Mouse (Mus musculus) embryonic fibroblast, embryonic 13.5 days (primary cell): ENCODE data around the gene Umad1. TPM values are rescaled to one million over a fixed set of nuclear protein-coding genes. Genes with fewer than 3 reads are reported as not detected.

Experiments used
- H3K27ac ChIP-seq: 2 replicates; pipeline ENCODE4 v1.5.1; 2012; ENCODE audit warnings: low read length, control low read depth, inconsistent platforms; ENCODE audit not compliant: insufficient read depth
- H3K4me1 ChIP-seq: 2 replicates; pipeline ENCODE4 v1.6.1; 2011; ENCODE audit warnings: low read length; ENCODE audit not compliant: control insufficient read depth, insufficient read depth
- H3K4me3 ChIP-seq: 2 replicates; pipeline ENCODE4 v1.5.1; 2011; ENCODE audit warnings: mild to moderate bottlenecking, control low read depth, low read length; ENCODE audit not compliant: insufficient read depth
- CTCF ChIP-seq: IDR thresholded peaks from 2 replicates; pipeline ENCODE4 v1.5.1; 2011; ENCODE audit warnings: mild to moderate bottlenecking, control low read depth, low read length, moderate library complexity, borderline replicate concordance; ENCODE audit not compliant: insufficient read depth
- POLR2A ChIP-seq: IDR thresholded peaks from 2 replicates; pipeline ENCODE4 v1.6.1; 2011; ENCODE audit warnings: low read depth, mild to moderate bottlenecking, control low read depth, low read length, moderate library complexity
- polyA plus RNA-seq: library from polyadenylated mRNA; stranded (reverse); fragments of >200 nt; gene quantifications from 2 replicates; pipeline ENCODE4 v1.2.4, GENCODE M21; 2011; ENCODE audit warnings: low read depth; ENCODE audit not compliant: missing spikeins, insufficient read length

Gene Umad1
- polyA plus RNA-seq, 1 experiment: 10.0 TPM

DNA sequence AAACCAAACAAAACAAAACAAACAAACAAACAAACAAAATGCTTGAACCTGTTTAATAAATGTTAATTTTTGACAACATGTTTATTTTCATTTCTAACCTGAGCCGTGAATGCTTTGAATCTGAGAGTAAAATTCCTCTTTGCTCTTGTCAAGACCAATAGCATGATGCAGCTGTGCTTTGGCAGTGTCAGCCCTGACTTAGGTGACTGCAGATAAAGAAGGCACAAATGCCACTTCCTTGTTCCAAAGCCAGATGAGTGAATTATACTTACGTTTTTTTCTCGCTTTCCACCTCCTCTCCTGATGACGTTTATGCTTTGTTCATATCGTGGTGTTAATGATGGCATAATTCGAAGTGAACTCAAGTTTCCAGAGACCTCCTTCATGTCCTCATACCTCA, 131.2 kb downstream of the Umad1 start:
- TF ChIP-seq CTCF (no peak), POLR2A (no peak)
- H3K27ac ChIP-seq: no peak overlapping the region
- no peaks in the 10 kb centered on the region for H3K4me1 ChIP-seq
- no peak overlapping the region for H3K4me3 ChIP-seq

DNA sequence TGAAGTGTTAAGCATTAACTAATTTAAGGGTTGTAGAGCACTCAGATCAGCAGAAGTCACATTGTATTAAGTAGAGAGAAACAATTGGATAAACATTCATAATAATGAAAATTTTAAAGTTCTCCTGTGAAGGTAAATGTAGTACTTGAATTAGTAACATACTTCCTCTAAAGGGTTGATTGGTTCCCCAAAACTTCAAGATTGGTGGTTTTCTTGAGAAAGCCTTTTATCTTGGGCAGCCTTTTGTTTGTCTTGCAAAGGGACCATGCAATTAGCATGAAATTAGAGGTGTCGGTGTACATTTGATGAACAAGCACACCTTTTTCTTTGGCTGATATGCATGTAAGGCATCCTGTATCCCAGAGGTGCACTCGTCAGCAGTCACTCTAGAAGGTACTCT, 131.8 kb downstream of the Umad1 start:
- no peak for TF ChIP-seq CTCF
- no peak for TF ChIP-seq POLR2A
- no peak overlapping the region for H3K27ac ChIP-seq
- no peak overlapping the region for H3K4me3 ChIP-seq
- H3K4me1 ChIP-seq: no peaks in the 10 kb centered on the region

DNA sequence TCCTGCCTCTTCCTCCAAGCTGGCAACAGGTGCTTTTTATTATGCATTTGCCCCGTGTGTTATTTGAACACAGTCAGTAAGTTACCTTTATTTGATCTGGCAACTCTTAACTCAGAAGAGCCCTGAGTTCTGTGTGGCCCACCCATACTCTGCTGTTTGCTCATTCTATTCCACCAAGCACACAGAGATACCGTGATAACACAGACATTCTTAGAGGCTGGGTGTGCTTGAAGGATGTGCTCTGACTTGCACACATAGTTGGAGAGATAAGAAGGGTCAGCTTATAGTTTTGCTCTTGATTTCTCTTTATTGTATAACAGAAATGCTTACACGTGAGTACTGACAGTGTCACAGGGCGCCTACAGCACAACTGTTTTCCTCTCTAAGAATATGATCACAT, 133.9 kb downstream of the Umad1 start:
- Histone ChIP-seq H3K4me1 (no peaks in the 10 kb centered on the region), H3K27ac (no peak overlapping the region), H3K4me3 (no peak overlapping the region)
- TF ChIP-seq CTCF (no peak), POLR2A (no peak)

DNA sequence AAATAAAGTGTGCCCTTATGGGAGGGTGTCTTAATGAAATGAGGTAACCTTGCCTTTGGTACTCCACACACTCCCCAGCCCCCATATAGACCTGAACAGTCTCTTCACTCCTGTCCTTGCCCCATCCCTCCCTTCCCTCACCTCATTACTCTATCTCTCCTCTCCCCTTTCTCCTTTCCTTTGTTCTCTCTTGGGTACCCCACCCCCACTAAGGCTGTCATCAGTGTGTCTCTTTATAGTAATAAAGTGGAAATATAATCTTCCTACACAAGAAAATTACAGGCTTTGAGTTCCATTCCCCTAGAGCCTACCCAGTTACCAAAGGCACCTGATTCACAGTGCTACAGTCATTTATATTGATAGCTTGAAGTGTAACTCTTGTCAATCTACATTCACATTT, 135.0 kb downstream of the Umad1 start:
- no peak overlapping the region for H3K27ac ChIP-seq
- TF ChIP-seq POLR2A (no peak), CTCF (no peak)
- no peaks in the 10 kb centered on the region for H3K4me1 ChIP-seq
- H3K4me3 ChIP-seq: no peak overlapping the region

DNA sequence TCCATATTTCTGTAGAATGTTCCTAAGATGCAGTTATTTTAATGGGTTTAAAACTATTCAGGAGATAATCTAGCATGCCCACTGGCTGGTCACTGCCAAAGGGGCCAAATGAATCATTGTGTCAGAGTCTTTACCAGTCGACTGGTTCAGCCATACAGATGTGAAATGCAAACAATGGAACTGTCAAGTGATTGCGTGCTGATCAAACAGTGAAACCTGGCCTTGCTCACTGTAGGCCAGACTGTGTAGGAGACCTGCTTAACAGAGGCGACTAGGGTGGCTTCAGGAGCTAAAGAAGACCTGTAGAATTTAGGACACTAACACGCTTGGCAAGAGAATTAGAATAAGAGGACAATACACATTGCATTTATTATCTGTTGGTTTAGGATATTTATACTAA, 136.0 kb downstream of the Umad1 start:
- no peaks in the 10 kb centered on the region for H3K4me1 ChIP-seq
- no peak for TF ChIP-seq CTCF
- no peak for TF ChIP-seq POLR2A
- no peak overlapping the region for H3K27ac ChIP-seq
- H3K4me3 ChIP-seq: no peak overlapping the region

DNA sequence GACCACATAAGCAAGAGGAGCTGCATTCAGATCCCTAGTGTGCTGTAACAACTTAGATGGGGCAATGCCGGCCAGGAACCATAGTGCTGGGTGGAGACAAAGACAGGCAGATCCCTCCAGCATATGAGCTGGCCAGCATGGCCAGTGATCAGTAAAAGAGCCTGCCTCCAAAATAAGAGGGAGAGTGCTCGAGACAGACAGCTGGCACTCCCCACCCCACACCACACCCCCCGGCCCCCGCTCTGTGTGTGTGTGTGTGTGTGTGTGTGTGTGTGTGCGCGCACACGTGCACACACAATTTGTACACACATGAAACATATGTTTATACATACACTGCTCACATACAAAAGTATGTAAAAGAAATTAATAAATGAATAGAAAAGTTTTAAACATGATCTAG, 138.2 kb downstream of the Umad1 start:
- H3K27ac ChIP-seq: no peak overlapping the region
- TF ChIP-seq POLR2A: no peak
- no peak for TF ChIP-seq CTCF
- H3K4me1 ChIP-seq: no peaks in the 10 kb centered on the region
- no peak overlapping the region for H3K4me3 ChIP-seq

DNA sequence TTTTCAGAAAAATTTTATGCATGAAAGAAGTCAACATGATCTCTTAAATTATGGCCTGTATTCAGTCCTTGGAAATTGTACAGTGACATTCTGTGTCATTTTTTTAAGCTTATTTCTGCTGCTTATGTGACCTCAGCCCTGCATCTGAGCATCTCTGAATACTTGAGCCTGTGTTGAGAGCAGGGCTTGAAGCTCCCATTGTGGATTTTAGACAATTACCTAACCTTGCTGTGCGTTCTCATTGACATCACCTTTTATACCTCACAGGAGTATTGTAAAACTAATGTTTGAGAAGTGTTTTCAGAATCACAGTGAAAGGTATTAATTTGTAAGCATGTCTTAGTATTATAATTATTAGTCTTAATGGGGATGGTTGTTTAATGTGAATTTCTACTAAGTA, 140.6 kb downstream of the Umad1 start:
- H3K27ac ChIP-seq: no peak overlapping the region
- no peak overlapping the region for H3K4me3 ChIP-seq
- no peaks in the 10 kb centered on the region for H3K4me1 ChIP-seq
- TF ChIP-seq CTCF (no peak), POLR2A (no peak)

DNA sequence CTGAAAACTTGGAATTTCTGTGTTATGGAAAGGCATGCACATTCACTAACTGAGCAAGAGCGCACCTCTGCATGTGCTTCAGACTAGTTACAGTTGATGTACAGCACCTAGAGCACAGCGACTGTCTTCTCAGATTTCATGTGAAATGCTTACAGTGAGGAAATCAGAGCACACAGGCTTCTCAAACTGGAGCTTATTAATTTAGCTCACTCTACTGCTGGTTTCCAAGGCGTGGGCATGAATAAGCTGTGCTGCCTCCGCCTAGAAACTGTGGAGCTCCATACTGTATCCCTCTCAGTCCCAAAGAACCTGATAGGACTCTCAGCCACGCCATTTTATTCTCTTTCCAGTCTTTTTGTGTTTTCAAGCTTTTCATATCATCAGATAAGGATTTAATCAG, 144.0 kb downstream of the Umad1 start:
- Histone ChIP-seq H3K4me3 (no peak overlapping the region), H3K27ac (no peak overlapping the region), H3K4me1 (no peaks in the 10 kb centered on the region)
- TF ChIP-seq POLR2A: no peak
- TF ChIP-seq CTCF: no peak

DNA sequence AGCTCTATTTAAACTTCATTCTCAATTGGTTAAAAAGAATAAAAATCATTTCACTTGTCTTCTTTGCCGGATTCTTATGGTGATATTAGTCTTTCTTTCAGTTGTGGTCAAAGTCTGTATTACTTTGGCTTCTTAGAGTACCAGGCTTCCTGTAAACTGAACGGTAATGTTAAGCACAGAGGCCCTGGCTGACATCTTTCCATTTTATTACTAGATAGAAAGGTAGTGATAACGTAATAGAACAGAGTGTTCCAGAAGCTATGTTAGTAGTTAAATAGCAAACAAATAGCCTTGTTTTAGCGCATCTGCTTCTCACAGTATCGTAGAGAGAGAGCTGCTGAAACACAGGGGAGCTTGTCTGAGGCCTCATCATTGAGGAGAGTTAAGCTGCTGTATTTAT, 146.8 kb downstream of the Umad1 start:
- H3K4me3 ChIP-seq: no peak overlapping the region
- no peak overlapping the region for H3K27ac ChIP-seq
- TF ChIP-seq POLR2A (no peak), CTCF (no peak)
- H3K4me1 ChIP-seq: no peaks in the 10 kb centered on the region

DNA sequence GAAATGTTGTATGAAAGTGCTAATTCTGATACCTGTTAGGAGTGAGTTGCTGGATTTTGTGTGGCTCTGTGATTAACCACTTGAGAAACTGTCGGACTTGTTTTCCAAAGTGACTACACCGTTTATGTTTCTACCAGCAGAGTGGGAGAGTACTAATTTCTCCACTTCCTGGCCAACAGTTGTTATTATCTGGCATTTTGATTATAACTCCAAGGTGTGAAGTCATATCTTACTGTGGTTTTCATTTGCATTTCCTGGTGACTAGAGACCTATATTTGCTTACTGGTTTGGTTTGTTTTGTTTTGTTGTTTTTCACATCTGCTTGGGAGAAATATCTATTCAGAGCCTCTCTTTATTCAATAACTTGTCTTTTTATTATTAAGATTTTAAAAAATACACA, 149.2 kb downstream of the Umad1 start:
- Histone ChIP-seq H3K27ac (no peak overlapping the region), H3K4me3 (no peak overlapping the region), H3K4me1 (no peaks in the 10 kb centered on the region)
- TF ChIP-seq CTCF (no peak), POLR2A (no peak)

DNA sequence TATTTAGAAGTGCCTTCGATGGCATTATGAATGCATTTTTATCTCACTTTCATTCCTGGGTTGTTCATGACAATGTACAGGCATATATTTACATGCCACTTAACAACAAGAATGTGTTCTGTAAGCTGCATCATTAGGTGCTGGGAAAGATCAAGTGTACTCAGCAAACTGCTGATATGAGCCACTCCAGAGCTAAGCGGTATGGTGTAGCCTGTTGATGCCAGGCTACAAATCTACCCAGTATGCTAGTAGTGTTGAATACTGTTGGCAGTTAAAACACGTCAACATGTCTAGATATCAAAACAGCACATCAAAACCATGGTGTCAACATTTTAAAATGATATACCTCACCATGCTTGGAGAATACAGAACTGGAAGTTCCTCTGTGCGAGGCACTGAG, 150.8 kb downstream of the Umad1 start:
- TF ChIP-seq CTCF (no peak), POLR2A (no peak)
- H3K27ac ChIP-seq: no peak overlapping the region
- no peaks in the 10 kb centered on the region for H3K4me1 ChIP-seq
- no peak overlapping the region for H3K4me3 ChIP-seq
